Mouse (Mus musculus): ENCODE data around the gene Lpar2.

- TF ChIP-seq CTCF (IDR thresholded peaks at IDR 0.05; ENCODE audit: extremely low read depth, insufficient read depth, low read length) (no peak), POLR2A (IDR thresholded peaks at IDR 0.05; ENCODE audit: extremely low read depth, insufficient read depth, low read length) (no peak)
Observed at GRCm38 (mm10) chr8:69874654-69875053, 52.4 kb downstream of the Lpar2 start.

Data from cortical plate, adult 2 months (tissue).